Mouse (Mus musculus): ENCODE results near the gene Gucy2g. TPM values are rescaled to one million over a fixed set of nuclear protein-coding genes. Genes with fewer than 3 reads are reported as not detected.
A peak's percentile ranks its signal among the peaks of the same experiment; 100 is the strongest.

The Gucy2g gene
- total and polyA plus RNA-seq, 3 experiments, result 0.65 to 2.4 TPM; not detected in 1

DNA sequence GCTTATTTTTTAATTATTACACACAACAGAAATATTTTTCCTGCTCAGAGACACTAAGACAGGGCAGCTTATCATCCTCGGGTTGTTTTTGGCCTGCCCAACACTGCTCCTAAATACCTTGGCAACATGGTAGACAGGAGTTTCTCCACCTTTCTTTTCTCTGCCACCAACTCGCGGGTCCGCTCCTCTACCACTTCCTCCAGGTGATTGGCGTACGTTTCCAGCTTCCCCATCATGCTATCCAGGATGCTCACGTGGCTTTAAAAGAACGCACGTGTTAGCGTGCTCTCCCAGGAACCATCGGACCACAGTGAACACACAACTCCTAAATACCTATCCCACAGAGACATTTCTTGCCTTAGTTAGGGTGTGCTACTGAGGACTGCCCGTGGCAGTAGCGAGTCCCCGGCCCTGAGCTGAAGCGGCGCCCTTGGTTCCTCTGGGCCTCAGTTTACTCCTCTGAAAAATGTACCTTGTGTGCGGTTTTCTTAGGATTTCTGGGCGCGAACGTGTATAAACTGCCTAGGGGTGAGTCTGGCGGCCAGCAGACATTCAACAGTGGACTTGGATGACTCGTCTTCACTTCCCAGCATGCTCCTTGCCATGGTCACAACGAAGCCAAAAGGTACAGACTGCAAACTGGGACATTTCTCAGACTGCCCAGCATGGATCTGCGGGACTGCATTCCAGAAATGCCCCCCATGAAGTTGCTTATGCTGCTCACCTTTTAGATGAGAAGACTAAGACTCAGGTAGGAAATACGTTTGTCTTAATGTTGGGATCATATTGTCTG, 33.1 kb downstream of the Gucy2g start:
- no peaks in the 10 kb centered on the region for H3K27me3 ChIP-seq (ENCODE audit: control insufficient read depth in 1 of 2, insufficient read depth in 2 of 2, low read length in 2 of 2)
- H3K4me3 ChIP-seq (ENCODE audit: control insufficient read depth in 1 of 2, insufficient read depth in 1 of 2, low read depth in 2 of 2, low read length in 2 of 2), result peak overlapping the region; percentile 64 to 65
- DNase-seq (ENCODE audit: low read depth, low spot score), result peak; percentile 91
- H3K79me2 ChIP-seq (ENCODE audit: control insufficient read depth, insufficient read depth, low read length, poor library complexity), result peaks cover 19% of the 10 kb centered on the region
- H3K4me1 ChIP-seq (ENCODE audit: control insufficient read depth in 1 of 2, insufficient read depth in 2 of 2, low read length in 2 of 2), result peaks cover 0 to 13% of the 10 kb centered on the region in 2 experiments; a peak in 2 of 4 replicates
- peak overlapping the region; percentile 84 for H3K9ac ChIP-seq (ENCODE audit: control insufficient read depth, low read depth, low read length, poor library complexity, severe bottlenecking)
- peak overlapping the region; percentile 80 for H3K27ac ChIP-seq (ENCODE audit: control insufficient read depth, low read depth, low read length)
- H3K9me3 ChIP-seq (replicated peaks; ENCODE audit: insufficient read depth, low read length), result no peaks in the 10 kb centered on the region
- H3K36me3 ChIP-seq (ENCODE audit: control insufficient read depth in 1 of 2, insufficient read depth in 2 of 2, low read length in 2 of 2), result peaks cover 0 to 13% of the 10 kb centered on the region in 2 experiments; a peak in 2 of 4 replicates
- peak; percentile 87 for TF ChIP-seq USF1 (IDR thresholded peaks at IDR 0.05; ENCODE audit: low read depth, low read length)
- TF ChIP-seq HCFC1 (IDR thresholded peaks at IDR 0.05; ENCODE audit: low read depth, low read length), result peak; percentile 62
- TF ChIP-seq MYC (IDR thresholded peaks at IDR 0.05; ENCODE audit: low read depth, low read length), result peak; percentile 100
- TF ChIP-seq ELF1 (IDR thresholded peaks at IDR 0.05; ENCODE audit: low read depth, low read length), result no peak
- TF ChIP-seq SMC3 (IDR thresholded peaks at IDR 0.05; ENCODE audit: low read depth, low read length), result peak; percentile 20
- TF ChIP-seq MXI1 (IDR thresholded peaks at IDR 0.05; ENCODE audit: low read depth, low read length), result peak; percentile 100
- TF ChIP-seq ZC3H11A (IDR thresholded peaks at IDR 0.05; ENCODE audit: low read depth, low read length), result no peak
- TF ChIP-seq GATA1 (IDR thresholded peaks at IDR 0.05; ENCODE audit: low read depth, low read length), result no peak
- no peak for TF ChIP-seq JUND (IDR thresholded peaks at IDR 0.05; ENCODE audit: low read depth, low read length)
- no peak for TF ChIP-seq CHD1 (IDR thresholded peaks at IDR 0.05; ENCODE audit: low read depth, low read length)
- TF ChIP-seq ZNF384 (IDR thresholded peaks at IDR 0.05; ENCODE audit: low read depth, low read length), result no peak
- peak; percentile 40; the same call in 1 of the 2 replicates for TF ChIP-seq NELFE (IDR thresholded peaks at IDR 0.05; ENCODE audit: low read depth, low read length)
- no peak for TF ChIP-seq MAFK (IDR thresholded peaks at IDR 0.05; ENCODE audit: borderline replicate concordance, low read depth, low read length)
- no peak; a peak in 1 of 4 replicates for TF ChIP-seq USF2 (IDR thresholded peaks at IDR 0.05; ENCODE audit: borderline replicate concordance in 1 of 2, insufficient read depth in 1 of 2, low read depth in 1 of 2, low read length in 2 of 2)
- TF ChIP-seq ZKSCAN1 (IDR thresholded peaks at IDR 0.05; ENCODE audit: low read depth, low read length), result no peak
- TF ChIP-seq ETS1 (IDR thresholded peaks at IDR 0.05; ENCODE audit: low read depth, low read length), result peak; percentile 78
- TF ChIP-seq CHD2 (IDR thresholded peaks at IDR 0.05; ENCODE audit: low read length), result no peak
- TF ChIP-seq TAL1 (IDR thresholded peaks at IDR 0.05; ENCODE audit: low read length), result no peak
- no peak for TF ChIP-seq MEF2A (IDR thresholded peaks at IDR 0.05; ENCODE audit: extremely low read depth, insufficient replicate concordance, low read depth, low read length, poor library complexity, severe bottlenecking)
- TF ChIP-seq CTCF (IDR thresholded peaks at IDR 0.05 in 2 of 3, conservative IDR thresholded peaks at IDR 0.05 in 1 of 3; ENCODE audit: control insufficient read depth in 1 of 3, insufficient read depth in 1 of 3, low read depth in 2 of 3, low read length in 3 of 3, poor library complexity in 1 of 3, severe bottlenecking in 1 of 3), result no peak
- TF ChIP-seq MYB (IDR thresholded peaks at IDR 0.05; ENCODE audit: low read depth, low read length), result no peak
- peak in 1 of 2 experiments; percentile 73; a peak in 2 of 4 replicates for TF ChIP-seq POLR2A (IDR thresholded peaks at IDR 0.05; ENCODE audit: control insufficient read depth in 1 of 2, insufficient read depth in 1 of 2, low read depth in 1 of 2, low read length in 2 of 2, poor library complexity in 1 of 2)
- no peak for TF ChIP-seq UBTF (IDR thresholded peaks at IDR 0.05; ENCODE audit: borderline replicate concordance, insufficient read depth, low read depth, low read length)
- peak; percentile 93 for TF ChIP-seq BHLHE40 (IDR thresholded peaks at IDR 0.05; ENCODE audit: borderline replicate concordance, low read depth, low read length)
- TF ChIP-seq NRF1 (IDR thresholded peaks at IDR 0.05; ENCODE audit: insufficient read depth, low read depth, low read length, poor library complexity, severe bottlenecking), result no peak
- peak; percentile 74 for TF ChIP-seq TBP (IDR thresholded peaks at IDR 0.05; ENCODE audit: low read depth, low read length)
- no peak for TF ChIP-seq KAT2A (conservative IDR thresholded peaks at IDR 0.05; ENCODE audit: low read depth, low read length)
- TF ChIP-seq MAZ (IDR thresholded peaks at IDR 0.05; ENCODE audit: low read depth, low read length), result no peak
- TF ChIP-seq GABPA (IDR thresholded peaks at IDR 0.05; ENCODE audit: low read depth, low read length), result no peak
- TF ChIP-seq EP300 (IDR thresholded peaks at IDR 0.05; ENCODE audit: low read depth in 1 of 2, low read length in 2 of 2), result peak in 1 of 2 experiments; percentile 5; a peak in 1 of 4 replicates
- no peak for TF ChIP-seq RAD21 (IDR thresholded peaks at IDR 0.05; ENCODE audit: low read depth, low read length)
- TF ChIP-seq E2F4 (IDR thresholded peaks at IDR 0.05; ENCODE audit: borderline replicate concordance, low read depth, low read length), result no peak
- no peak for TF ChIP-seq RCOR1 (IDR thresholded peaks at IDR 0.05; ENCODE audit: low read depth, low read length)
- TF ChIP-seq SIN3A (IDR thresholded peaks at IDR 0.05; ENCODE audit: low read length), result peak; percentile 81
- TF ChIP-seq TCF12 (IDR thresholded peaks at IDR 0.05; ENCODE audit: low read depth, low read length), result 0 out of 2 replicates have a peak, but pooled peaks have one; percentile 16

All from MEL (cell line).